Mouse (Mus musculus): ENCODE data around the gene Asmt. TPM values are rescaled to one million over a fixed set of nuclear protein-coding genes. Genes with fewer than 3 reads are reported as not detected.

Asmt gene
- not detected for polyA plus RNA-seq (2014; fragmentation: Illumina TruSeq; extraction: RNeasy Lipid Tissue Mini Kit (QIAGEN cat#74804); ENCODE audit: low read depth, low replicate concordance)

GRCm38 (mm10) chrX:170672594-170673092 lies at the start of gene Asmt:
TSS of gene Asmt (plus strand) at chrX:170672644.

Data from testis, adult 10 weeks (tissue).